Mouse (Mus musculus): ENCODE results near the gene Kif13a.
A peak's percentile ranks its signal among the peaks of the same experiment; 100 is the strongest.

Kif13a gene

DNA sequence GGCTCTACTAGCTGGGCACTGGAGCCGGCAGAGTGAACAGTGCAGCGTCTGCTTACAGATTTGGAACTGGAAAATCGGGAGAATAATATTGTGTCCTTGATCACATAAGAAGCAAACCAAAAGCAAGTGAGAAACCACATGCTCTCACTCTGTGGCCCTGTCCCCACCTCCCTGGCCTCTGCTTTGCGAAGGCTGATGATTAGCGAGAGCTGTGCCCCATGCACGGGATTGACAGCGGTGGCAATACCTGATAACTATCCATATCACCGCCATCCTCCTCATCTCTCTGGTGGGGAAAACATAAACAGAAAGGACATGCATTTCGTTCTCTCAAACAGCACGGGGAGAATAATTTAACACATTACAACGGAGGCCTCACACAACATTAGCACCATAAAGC, 149.3 kb downstream of the Kif13a start:
- DNase-seq (ENCODE audit: low spot score in 2 of 2): peak in 1 of 2 experiments; percentile 13

DNA sequence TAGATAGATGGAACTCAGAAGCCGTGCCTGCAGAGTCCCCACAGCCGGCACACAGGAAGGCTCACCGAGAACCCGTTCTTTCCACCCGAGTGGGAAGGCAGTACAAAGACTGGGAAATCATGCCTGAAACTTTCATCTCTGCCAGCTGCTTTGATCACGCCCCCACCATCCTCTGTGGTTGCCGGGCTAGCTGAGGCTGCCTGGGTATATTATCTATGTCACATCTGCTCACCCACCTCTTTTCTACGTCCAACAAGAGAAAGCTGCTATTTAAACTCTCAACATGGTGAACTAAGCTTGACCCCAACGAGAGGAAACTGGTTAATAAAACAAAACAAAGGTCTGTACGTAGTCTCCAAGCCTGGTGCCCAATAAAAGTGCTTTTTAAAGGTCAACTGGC, 149.8 kb downstream of the Kif13a start:
- peak; percentile 39 to 55 for DNase-seq (ENCODE audit: low spot score in 2 of 2)

DNA sequence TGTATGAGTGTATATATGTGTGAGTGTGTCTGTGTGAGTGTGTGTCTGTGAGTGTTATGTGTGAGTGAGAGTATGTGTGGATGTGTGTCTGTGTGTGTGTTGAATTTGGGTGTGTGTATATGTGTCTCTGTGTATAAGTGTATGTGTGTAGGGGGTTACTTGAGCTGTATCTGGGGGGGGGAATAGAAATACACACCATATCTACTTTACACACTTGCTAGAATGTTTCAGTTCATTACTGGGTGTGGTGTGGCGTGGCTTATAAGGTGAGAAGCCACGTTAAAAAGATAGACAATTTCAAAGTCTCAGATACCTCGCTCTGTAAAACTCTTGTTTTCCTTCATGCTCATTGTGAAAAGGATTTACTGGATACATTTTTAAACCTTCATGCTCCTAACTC, 152.2 kb downstream of the Kif13a start:
- no peak for DNase-seq (ENCODE audit: low spot score in 2 of 2)

DNA sequence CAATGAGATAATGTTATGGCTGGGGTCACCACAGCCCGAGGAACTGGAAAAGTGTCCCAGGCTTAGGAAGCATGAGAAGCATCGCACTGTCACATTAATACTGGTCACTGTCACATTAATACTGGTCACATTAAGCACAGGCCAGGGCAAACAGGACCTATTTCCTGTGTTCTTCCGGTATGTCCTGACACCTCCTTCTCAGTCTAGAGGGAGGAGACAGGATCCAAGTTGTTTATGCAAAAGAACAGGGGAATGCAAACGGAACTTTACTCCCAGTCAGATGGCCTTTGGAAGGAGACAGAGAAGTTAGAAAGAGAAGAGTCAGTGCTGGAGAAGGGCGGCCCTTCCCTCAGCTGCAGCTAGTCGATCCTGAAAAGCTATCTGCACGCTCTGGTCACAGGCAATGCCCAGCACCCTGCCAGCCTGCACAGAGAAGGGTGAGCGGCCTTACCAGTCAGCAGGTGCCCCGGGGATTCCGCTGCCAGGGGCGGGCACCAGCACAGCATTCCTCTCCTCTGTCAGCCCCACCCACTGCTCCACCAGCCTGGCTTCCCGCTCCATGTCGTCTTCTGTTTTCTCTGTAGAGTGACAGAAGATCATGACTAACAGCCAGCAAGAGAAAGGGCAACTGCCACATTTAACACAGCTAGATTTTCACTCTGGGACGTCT, 152.9 kb downstream of the Kif13a start:
- DNase-seq (ENCODE audit: low spot score in 2 of 2): no peak

DNA sequence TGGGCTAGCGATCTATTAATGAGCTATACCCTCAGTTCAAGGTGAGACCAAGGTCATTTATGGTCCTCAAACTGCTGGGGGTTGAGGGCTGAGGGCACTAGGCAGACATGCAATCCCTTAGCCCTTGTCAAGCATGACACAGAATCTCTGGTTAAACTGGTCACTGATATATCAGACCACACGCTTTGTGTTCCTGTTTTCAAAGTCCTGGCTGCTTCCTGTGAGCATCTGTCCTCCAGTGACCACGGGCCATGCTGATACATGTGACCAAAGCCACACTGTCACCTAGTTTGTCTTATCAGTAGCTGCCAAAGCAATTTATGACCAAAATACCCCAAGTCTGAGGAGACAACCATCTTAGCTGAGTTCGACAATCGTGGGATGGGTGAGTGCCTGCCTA, 154.7 kb downstream of the Kif13a start:
- DNase-seq (ENCODE audit: low spot score in 2 of 2): no peak

DNA sequence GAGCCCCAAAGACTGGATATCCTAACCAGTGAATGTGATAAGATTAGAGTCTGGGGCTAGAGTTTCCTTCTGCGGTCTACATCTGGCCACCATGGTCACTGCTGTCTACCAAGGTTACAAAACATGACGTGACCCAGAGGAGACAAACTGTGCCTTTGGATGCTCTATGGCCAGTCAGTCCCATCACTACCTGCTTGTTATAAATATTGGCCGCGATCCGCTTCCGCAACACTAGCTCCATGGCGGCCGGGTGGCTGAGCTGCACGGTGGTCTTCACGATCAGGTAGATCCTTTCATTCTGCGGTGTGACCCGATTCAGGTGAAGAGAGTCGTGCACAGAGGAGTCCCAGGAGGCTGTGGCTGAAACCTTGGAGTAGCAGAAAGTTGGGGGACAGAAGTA, 157.1 kb downstream of the Kif13a start:
- no peak for DNase-seq (ENCODE audit: low spot score in 2 of 2)

DNA sequence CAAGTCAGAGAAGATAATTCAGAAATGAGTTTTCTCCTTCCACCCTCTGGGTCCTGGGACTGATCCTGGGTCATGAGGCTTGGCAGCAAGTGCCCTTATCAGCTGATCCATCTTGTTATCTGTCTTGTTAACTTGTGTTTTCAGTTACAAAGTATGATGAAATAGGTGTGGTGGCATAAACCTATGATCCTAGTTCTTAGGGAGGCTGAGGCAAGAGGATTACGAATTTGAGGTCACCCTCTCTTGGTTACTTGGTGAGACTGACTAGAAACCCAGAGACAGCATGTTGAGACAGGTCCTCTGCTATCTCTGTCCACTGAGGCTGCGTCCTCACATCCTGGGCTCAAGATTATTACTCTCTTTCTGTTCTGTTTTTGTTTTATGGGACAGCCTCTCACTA, 164.3 kb downstream of the Kif13a start:
- DNase-seq (ENCODE audit: low spot score in 2 of 2): no peak

DNA sequence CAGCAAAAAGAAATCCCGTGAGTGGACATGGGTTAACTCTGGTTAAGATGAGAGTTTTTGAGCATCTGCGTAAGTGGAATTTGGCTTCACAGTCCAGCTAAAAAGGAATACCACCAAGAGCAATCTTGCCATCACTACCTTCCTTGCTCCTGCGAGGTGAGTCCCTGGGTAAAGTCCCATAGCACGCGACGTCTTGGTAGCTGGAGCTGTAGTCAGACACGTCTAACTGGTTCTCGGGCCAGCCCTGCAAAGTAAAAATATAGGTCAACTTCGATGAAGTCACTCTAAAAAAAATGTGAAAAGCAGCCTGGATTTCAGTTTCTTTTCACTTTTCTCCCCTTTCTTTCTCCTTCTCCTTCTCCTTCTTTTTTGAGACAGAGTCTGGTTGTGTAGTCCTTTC, 166.5 kb downstream of the Kif13a start:
- DNase-seq (ENCODE audit: low spot score in 2 of 2): no peak

DNA sequence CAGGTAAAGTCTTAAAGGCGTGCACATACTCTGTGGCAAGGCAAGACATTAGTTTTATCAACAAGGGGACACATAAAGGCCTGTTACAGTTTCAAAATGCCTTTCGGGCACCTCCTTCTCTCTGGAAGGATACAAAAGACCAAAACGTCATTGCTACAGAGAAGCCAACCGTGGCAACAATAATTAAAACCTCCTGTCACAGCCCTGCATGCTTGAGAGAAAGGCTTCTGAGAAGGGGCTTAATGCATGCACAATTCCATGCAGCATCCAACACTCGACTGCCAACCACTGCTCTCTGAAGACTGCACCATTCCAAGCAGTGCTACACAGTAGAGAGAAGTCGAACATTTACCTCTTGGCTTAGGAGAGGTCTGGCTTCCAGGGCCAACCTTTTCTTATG, 168.7 kb downstream of the Kif13a start:
- no peak for DNase-seq (ENCODE audit: low spot score in 2 of 2)

DNA sequence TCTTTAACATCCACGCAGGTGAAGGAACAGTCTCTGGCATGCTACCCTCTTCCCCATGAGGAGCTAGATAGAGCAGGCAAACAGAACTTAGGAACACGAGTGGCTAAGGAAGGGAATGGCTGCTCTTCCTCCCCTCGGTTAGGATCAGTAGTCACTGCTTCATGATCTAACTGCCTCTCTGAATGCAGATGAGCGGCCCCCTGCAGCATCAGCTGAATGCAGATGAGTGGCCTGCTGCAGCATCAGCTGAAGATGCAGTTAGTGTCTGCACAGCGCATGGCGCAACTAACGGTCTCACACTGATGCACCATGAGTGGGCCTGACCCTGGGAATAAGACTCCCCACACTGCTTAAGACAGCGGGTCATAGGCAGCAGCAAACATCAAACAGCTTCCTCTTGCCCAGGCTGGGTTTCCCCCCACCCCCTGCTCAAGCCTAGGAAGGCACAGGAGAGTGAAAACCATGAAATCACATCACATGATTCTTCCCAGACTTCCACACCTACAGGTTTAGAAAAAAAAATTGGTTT, 170.3 kb downstream of the Kif13a start:
- no peak for DNase-seq (ENCODE audit: low spot score in 2 of 2)

DNA sequence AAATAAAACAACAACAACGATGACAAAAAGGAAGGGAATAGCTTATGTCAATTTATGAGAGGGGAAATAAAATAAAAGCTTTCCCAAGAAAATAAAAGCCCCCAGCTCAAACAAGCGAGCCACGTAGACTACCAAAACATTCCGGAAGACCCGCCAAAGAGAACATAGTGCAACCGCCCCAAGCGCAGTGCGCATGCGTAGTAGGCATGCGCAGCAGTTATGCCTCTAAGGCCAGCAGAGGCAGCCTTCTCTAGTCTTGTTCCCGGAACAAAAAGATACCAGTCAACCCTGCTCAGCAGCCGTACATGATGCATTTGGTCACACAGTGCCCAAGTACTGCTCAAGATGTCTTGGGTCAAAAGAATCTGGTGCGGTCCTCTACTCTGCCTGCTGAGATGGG, 171.0 kb downstream of the Kif13a start:
- no peak for DNase-seq (ENCODE audit: low spot score in 2 of 2)

DNA sequence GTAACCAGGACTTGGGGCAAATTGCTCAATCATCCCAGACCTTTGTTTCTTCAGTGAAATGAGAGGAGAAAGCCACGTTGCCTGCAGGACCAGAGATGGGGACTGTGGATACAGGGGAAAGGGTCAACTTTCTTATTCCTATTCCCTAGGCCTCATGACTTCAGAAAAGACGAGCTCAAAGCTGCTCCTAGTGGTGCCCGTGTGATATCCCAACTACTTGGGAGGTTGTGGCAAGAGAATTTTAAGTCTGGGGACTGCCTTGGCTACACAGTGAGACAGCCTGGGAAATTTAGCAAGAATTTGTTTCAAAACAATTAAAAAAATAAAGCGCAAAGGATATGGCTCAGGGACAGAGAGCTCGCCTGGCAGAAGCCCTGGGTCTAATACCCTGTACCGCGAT, 171.7 kb downstream of the Kif13a start:
- DNase-seq (ENCODE audit: low spot score in 2 of 2): no peak

DNA sequence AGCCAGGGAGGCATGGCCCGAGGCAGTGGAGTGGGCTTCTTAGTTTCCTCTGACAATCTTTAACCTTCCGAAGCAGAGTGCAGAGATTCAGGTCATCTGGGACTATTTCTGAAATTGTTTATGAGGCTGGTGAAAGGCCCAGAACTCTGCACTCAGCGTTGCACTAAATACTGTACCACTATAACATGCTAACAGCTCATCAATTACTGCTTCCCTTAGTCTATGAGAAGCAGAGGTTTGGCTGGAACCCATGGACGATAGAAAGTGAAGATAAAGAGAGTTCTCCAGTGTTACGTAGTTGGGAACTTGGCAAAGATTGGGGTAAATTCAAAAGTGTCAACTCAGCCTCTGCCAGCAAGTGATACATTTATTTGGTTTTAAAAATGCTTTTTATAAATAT, 176.4 kb downstream of the Kif13a start:
- DNase-seq (ENCODE audit: low spot score in 2 of 2): no peak

DNA sequence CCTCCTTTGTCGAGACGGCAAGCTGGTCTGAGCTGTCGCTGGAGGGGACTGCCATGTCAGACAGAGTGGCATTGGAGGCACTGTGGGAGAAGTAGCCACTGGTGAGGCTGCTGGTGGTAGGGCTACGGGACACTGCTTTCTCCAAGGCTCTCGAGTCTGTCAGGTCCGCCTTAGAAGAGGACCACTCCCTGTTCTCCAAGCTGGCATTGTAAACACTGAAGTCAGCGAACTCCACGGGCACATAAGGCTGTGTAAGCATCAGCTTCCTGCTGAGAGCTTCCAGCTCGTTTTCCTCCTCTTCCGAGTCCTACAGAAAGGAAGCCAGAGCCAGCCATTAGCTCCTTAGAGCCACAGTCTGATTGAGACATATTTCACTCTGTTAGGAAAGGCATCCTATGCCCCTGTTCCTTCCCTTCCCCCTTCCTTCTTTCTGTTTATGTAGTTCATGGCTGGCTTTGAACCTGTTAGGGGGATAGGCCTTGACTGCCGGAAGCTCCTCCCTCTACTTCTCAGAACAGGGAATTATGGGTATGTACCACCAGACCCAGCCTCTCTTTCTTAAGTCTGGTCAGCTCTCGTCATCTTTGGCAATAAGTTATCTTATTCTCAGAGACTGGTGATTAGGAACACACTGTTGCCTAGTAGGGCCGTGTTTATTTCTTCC, 177.0 kb downstream of the Kif13a start:
- no peak for DNase-seq (ENCODE audit: low spot score in 2 of 2)

DNA sequence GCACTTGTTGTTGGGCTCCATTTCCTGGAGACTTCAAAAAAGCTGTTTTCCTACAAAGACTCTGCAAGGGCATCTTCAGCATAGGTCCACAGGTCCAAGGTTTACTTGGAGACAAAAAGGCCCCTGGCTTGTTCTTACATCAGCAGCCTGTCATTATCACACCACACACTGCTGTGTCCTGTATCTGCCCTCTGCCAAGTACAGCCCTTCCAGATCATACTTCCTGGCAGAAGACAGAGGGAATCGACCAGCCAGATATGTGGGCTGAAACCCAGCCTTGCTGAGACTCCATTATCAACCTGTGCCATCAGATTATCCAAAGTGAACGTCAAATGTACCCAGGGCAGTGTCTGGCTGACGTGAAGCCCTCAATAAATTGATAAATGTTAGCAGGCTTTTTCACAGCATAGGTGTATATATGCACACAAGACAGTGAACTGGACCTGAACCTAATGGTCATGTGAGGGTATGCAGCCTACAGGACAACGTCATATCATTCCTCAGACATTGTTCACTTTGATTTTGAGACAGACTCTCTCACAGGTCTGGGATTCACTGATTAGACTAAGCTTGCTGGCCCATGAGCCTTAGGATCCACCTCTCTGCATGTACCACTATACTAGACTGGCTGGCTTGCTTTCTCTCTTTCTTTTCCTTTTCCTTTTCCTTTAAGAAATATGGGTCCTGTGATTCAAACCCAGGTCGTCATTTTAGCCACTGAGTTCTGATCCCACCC, 181.4 kb downstream of the Kif13a start:
- no peak for DNase-seq (ENCODE audit: low spot score in 2 of 2)

DNA sequence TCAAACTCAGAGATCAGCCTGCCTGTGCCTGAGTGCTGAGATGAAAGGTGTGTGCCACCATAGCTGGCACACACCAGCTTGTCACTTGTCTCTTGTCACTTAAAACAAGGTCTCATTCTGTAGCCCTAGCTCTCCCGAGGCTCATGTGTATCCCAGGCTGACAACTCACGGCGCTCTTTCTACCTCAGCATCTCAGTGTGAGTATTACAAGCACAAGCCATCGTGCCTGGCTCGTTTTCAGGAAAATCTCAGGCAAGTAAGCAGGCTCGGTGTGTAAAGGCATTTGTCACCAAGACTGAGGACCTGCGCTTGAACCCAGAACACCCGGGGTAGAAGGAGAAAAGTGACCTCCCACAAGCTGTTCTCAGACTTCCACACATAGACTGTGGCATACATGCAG, 185.8 kb downstream of the Kif13a start:
- DNase-seq (ENCODE audit: low spot score in 2 of 2): no peak

DNA sequence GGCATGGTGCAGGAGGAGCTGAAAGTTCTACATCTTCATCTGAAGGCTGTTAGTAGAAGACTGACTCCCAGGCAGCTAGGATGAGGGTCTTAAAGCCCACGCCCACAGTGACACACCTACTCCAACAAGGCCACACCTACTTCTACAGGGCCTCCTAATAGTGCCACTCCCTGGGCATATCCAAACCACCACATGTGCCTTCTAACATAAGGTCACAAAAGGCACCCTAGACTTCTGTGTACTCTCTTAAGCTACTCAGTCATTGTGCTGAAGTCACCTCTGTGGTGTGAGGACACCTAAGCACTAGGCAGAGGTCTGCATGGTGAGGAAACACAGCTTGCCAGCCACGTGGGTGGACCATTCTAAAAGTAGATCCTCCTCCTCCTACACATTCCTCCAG, 187.3 kb downstream of the Kif13a start:
- DNase-seq (ENCODE audit: low spot score in 2 of 2): peak in 1 of 2 experiments; percentile 26

DNA sequence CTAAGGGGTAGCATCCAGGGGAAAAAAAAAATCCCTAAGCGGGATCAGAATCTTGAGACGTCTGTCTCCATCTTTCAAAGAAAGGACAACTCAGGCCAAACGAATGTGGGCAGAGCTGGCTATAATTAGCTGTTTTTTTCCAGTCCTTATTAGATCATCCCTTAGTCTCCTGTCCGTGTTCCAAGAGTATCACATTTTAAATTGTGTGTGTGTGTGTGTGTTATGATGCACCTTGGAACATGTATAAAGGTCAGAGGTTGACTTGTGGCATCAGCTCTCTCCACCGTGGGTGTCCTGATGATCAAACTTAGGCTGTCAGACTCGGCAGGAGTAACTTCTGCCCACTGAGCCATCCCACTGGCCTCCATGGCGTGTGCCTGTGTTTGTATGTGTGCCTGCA, 190.2 kb downstream of the Kif13a start:
- DNase-seq (ENCODE audit: low spot score in 2 of 2): no peak

DNA sequence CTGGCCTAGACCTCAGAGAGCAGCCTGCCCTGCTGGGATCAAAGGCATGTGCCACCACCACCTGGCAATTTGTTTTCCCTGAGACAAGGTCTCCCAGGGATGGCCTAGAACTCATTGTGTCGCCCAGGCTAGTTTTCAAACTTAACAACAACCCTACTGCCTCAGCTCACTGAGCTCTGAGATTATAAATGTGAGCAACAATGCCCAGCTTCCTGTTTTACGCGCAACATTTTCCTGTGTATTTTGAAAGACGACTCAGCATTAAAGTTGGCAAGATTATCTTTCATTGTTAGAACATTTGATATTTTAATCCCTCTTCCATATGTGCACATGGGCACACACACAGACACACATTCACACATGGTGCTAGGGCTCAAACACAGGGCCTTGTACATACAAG, 192.2 kb downstream of the Kif13a start:
- DNase-seq (ENCODE audit: low spot score in 2 of 2): no peak

DNA sequence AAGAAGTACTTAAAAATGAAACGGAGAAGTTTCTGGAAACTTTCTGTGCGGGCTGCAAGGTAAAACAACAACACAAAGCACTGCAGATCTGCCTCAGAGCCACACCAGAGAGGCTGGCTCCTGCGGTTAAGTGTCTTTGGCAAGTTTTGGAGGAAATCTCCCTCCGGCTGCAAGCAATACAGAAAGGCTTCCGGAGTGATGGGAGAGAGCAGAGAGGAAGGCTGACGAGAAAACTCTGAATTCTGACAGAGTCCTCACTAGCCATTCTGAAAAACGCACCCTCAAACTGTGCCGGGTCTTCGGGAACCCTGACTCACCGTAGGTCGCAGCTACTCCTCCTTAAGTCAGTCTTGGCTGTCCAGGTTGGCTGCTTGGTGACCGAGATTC, 193.2 kb downstream of the Kif13a start:
- peak in 1 of 2 experiments; percentile 8 for DNase-seq (ENCODE audit: low spot score in 2 of 2)

DNA sequence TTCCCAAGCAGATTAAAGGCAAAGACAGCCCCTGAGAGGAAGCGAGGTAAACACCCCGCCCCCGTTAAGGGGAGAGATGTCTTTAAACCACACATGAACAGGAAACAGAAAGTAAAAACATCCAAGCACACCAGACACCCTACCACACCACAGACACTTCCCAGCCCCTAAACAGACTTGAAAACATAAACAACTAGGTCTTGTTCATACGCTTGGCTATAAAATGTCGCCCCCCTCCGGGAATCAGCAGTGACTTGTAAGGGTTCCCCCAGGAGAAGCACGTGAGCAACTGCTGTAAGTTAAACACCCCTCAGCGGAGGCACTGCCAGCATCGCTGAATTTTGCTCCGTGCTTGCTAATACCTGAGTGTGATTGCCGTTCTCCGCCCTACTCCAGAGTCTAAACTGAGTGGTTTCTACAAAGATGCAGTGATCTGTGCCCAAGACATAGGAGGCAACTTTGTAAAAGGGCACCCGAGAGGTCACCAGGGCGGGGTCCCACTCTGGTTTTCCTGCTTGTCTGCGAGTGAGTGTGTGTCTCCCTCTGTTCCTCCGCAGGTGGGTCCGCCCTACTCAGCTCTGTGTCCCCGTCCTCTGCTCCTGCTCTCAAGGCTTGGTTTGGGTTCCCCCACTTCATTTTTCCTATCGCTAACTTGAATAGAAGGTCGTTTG, 193.7 kb downstream of the Kif13a start:
- peak; percentile 38 to 42 for DNase-seq (ENCODE audit: low spot score in 2 of 2)

DNA sequence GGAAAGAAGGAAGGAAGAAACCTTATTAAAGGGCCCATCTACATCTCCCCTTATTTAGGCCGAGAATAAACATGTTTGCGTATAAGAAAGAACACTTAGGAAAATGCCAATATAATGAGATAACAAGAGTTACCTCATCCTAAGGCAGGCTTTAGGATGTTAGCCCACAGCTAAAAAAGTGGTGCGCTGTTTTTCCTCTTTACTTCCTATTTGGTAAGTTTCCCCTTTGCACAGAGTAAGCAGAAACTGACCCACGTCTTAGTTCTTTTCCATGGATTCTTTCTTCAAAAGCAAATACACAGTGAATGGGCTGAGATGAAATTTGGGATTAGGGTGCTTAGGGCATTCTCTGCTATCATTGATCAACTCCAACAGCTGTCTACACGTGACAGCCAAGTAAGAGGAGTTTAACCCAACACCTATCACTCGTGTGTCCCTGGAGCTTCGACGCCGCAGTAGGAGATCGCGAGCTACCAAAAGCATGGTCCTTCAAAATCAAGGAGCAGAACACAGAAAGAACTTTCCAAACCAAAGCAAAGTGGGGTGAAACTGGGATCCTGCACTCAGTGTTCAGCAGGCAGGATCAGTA, 194.4 kb downstream of the Kif13a start:
- no peak for DNase-seq (ENCODE audit: low spot score in 2 of 2)

Data from right cerebral cortex, adult 2 months (tissue).